Mouse (Mus musculus) kidney, postnatal 14 days (tissue): Measurements from ENCODE around the gene Simc1.
"Not testable (repeated sequence)": the region's sequence is repeated elsewhere in the genome, so short reads cannot be mapped to it uniquely, and the experiment has no call there.

Experiments
- DNase-seq: peaks from one replicate; pipeline ENCODE4 v3.0.0; 2022; ENCODE audit warnings: mixed read lengths

The Simc1 gene

GRCm38 (mm10) chr13:54503604-54504521 is at the start of gene Simc1:
Gene Simc1, plus strand, starts transcription at chr13:54503779.
- peak; percentile 87 for DNase-seq

GRCm38 (mm10) chr13:54457062-54457461 is 46.5 kb upstream of the Simc1 start:
- peak; percentile 38 for DNase-seq

GRCm38 (mm10) chr13:54459282-54459681 is 44.3 kb upstream of the Simc1 start:
- no peak for DNase-seq

GRCm38 (mm10) chr13:54468098-54469011 is 35.2 kb upstream of the Simc1 start, which contains the start of gene Thoc3:
Gene Thoc3, minus strand, starts transcription at chr13:54468849.
- DNase-seq = peak; percentile 93

GRCm38 (mm10) chr13:54469012-54469354 is 34.6 kb upstream of the Simc1 start:
- no peak for DNase-seq

- DNase-seq = no peak
Measured at GRCm38 (mm10) chr13:54471967-54472366, 31.6 kb upstream of the Simc1 start.

- no peak for DNase-seq
Measured at GRCm38 (mm10) chr13:54474996-54475395, 28.6 kb upstream of the Simc1 start.

- DNase-seq = no peak
Measured at GRCm38 (mm10) chr13:54475702-54476101, 27.9 kb upstream of the Simc1 start.

GRCm38 (mm10) chr13:54479286-54479685 is 24.3 kb upstream of the Simc1 start:
- DNase-seq = peak; percentile 17

GRCm38 (mm10) chr13:54481498-54481897 is 22.1 kb upstream of the Simc1 start:
- DNase-seq = peak; percentile 76

GRCm38 (mm10) chr13:54490411-54490810 is 13.2 kb upstream of the Simc1 start:
- DNase-seq = no peak

GRCm38 (mm10) chr13:54491381-54491780 is 12.2 kb upstream of the Simc1 start:
- DNase-seq = no peak

GRCm38 (mm10) chr13:54499551-54499950 is 4.0 kb upstream of the Simc1 start:
- DNase-seq = not testable (repeated sequence)

GRCm38 (mm10) chr13:54501352-54501751 is 2.2 kb upstream of the Simc1 start:
- DNase-seq = no peak

- DNase-seq = no peak
Measured at GRCm38 (mm10) chr13:54501957-54502690, 1.5 kb upstream of the Simc1 start.

GRCm38 (mm10) chr13:54503278-54503603 is 338 bp upstream of the Simc1 start:
- no peak for DNase-seq

- no peak for DNase-seq
Measured at GRCm38 (mm10) chr13:54504611-54505260, 1.2 kb downstream of the Simc1 start.

- no peak for DNase-seq
Measured at GRCm38 (mm10) chr13:54505920-54506319, 2.3 kb downstream of the Simc1 start.

- DNase-seq = peak; percentile 19
Measured at GRCm38 (mm10) chr13:54520221-54520620, 16.6 kb downstream of the Simc1 start.

GRCm38 (mm10) chr13:54521181-54521580 is 17.6 kb downstream of the Simc1 start:
- DNase-seq = no peak

GRCm38 (mm10) chr13:54527140-54527539 is 23.6 kb downstream of the Simc1 start:
- DNase-seq = no peak

- no peak for DNase-seq
Measured at GRCm38 (mm10) chr13:54532134-54532533, 28.6 kb downstream of the Simc1 start.
